Mouse (Mus musculus): ENCODE measurements around the gene Cldn15. TPM values are rescaled to one million over a fixed set of nuclear protein-coding genes. Genes with fewer than 3 reads are reported as not detected.

Gene Cldn15
- total RNA-seq (2021) (1 to 10 TPM; 7.3 to 8.7 TPM), polyA plus RNA-seq (2012; rRNA removed) (13.3 and 15.1 TPM in 2 replicates)
- long read RNA-seq, transcript Cldn15-201 (5 exons, 1,850 nt) = major isoform, 5 of 5 reads
- long read RNA-seq, partial matches to known transcripts = 0 of 5 reads
- long read RNA-seq, other reads (novel, unspliced or antisense) = 0 of 5 reads

GRCm38 (mm10) chr5:136966331-136966730 is at the start of gene Cldn15:
Cldn15 (plus strand) TSS chr5:136966616.
- Histone ChIP-seq H3K27me3 (ENCODE audit: control insufficient read depth, insufficient read depth, low read length) (no peaks in the 10 kb centered on the region), H3K4me3 (peak within 1 kb of the TSS; percentile 22; the same call in 1 of the 2 replicates), H3K27ac (peak within 1 kb of the TSS; percentile 88), H3K9ac (ENCODE audit: low read depth, low read length) (peak within 1 kb of the TSS; percentile 11), H3K4me1 (ENCODE audit: control insufficient read depth, insufficient read depth, low read length) (peaks cover 22% of the 10 kb centered on the region), H3K36me3 (ENCODE audit: control insufficient read depth, insufficient read depth, low read length) (peaks cover 5% of the 10 kb centered on the region; the same call in 1 of the 2 replicates), H3K79me2 (replicated peaks; ENCODE audit: control insufficient read depth, insufficient read depth, low read length) (no peaks in the 10 kb centered on the region)
- peak; percentile 59 to 62 for DNase-seq
- WGBS = 29% methylated on average over 5 of the region's 6 CpGs
- TF ChIP-seq POLR2A (IDR thresholded peaks at IDR 0.05; ENCODE audit: insufficient read depth, low read depth, low read length) = peak; percentile 73
- TF ChIP-seq CTCF (IDR thresholded peaks at IDR 0.05) = no peak
- peak; percentile 79 for TF ChIP-seq EP300 (IDR thresholded peaks at IDR 0.05; ENCODE audit: insufficient read depth, low read depth, low read length)
- intact Hi-C loops (cut with DNase I) = loop anchor here (10.0 kb wide), 1 partner anchor 378 kb away; no protein-coding TSS in a partner anchor

DNA sequence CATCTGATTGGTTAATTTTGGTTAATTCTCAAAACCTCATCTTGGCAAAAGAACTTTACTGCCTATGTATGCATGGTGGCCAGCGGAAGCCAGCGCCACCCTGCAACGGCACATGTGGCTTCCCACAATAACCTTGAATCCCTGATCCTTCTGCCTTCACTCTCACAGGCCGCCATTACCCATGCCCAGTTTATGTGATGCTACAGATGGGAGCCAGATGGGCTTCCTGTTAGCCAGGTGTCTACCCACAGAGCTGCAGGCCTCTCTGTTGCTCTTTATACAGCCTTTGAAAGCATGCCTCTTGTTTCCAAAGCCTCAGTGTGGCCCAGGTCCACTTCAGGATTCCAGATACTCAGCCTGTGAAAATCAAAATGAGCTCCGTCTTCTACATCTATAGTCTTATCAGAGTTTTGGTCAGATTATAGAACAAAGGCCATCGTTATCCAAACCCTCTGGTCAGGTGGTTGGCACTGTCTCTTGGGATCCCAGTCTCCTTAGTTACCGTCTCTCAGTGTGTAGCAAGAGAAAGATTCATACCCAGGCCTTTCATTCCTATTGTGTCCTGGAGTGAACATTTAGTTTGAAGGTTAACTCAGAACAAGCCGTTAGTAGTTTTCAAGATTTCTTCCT is 48.7 kb upstream of the Cldn15 start:
- H3K27ac ChIP-seq = no peak overlapping the region
- DNase-seq = no peak
- no peak for TF ChIP-seq EP300 (IDR thresholded peaks at IDR 0.05; ENCODE audit: insufficient read depth, low read depth, low read length)
- H3K4me3 ChIP-seq = no peak overlapping the region
- H3K4me1 ChIP-seq (ENCODE audit: control insufficient read depth, insufficient read depth, low read length) = no peaks in the 10 kb centered on the region
- WGBS = 96% methylated on average over 8 of the region's 8 CpGs
- H3K9ac ChIP-seq (ENCODE audit: low read depth, low read length) = no peak overlapping the region
- no peaks in the 10 kb centered on the region for H3K36me3 ChIP-seq (ENCODE audit: control insufficient read depth, insufficient read depth, low read length)
- no peaks in the 10 kb centered on the region for H3K27me3 ChIP-seq (ENCODE audit: control insufficient read depth, insufficient read depth, low read length)
- intact Hi-C loops (cut with DNase I) = no loop called here
- no peaks in the 10 kb centered on the region for H3K79me2 ChIP-seq (replicated peaks; ENCODE audit: control insufficient read depth, insufficient read depth, low read length)

DNA sequence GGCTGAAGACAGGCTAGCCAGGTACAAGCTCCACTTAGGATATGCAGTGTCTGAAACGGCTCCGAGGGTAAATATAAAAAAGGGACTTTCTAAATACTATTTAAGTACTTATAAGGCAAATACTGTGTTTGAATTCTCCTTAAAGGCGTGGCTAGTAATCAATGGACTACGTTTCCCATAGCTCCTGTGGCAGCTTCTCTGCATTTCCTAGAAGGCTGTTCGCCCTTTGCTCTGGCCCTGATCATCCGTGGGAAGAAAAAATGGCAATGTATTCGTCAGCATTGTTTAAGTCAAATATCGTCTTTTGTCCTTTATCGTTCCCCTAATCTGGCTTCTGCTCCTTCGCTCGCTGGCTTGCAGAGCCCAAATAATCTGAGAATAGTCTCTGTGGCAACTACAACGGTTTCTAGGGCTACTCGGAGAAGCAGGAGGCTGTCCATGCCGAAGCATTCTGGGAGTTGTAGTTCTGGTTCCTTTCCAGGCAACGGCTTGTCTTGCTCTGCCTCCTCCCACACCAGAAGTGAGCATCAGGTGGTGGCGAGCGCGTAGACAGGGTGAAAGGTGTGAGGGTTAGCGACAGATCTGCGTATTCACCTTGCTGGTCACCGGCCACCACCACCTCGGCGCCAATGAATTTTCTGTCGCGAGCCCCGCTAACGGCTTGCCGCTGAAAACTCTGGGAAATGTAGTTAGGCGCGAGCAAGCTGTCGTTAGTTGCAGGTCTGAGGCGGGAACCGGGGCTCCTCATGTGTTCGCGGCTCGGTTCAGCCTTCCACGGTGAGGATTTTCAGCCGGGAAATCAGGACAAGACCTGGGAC is 47.6 kb upstream of the Cldn15 start:
- WGBS = 2% methylated on average over 38 of the region's 38 CpGs
- Histone ChIP-seq H3K36me3 (ENCODE audit: control insufficient read depth, insufficient read depth, low read length) (no peaks in the 10 kb centered on the region), H3K27me3 (ENCODE audit: control insufficient read depth, insufficient read depth, low read length) (no peaks in the 10 kb centered on the region), H3K27ac (peak overlapping the region; percentile 68), H3K79me2 (replicated peaks; ENCODE audit: control insufficient read depth, insufficient read depth, low read length) (no peaks in the 10 kb centered on the region), H3K4me3 (peak overlapping the region; percentile 71), H3K9ac (ENCODE audit: low read depth, low read length) (peak overlapping the region; percentile 78), H3K4me1 (ENCODE audit: control insufficient read depth, insufficient read depth, low read length) (no peaks in the 10 kb centered on the region)
- peak; percentile 81 to 87 for DNase-seq
- TF ChIP-seq POLR2A (IDR thresholded peaks at IDR 0.05; ENCODE audit: insufficient read depth, low read depth, low read length) (0 out of 2 replicates have a peak, but pooled peaks have one; percentile 10), EP300 (IDR thresholded peaks at IDR 0.05; ENCODE audit: insufficient read depth, low read depth, low read length) (peak; percentile 59; the same call in 1 of the 2 replicates), CTCF (IDR thresholded peaks at IDR 0.05) (no peak)
- intact Hi-C loops (cut with DNase I) = no loop called here

DNA sequence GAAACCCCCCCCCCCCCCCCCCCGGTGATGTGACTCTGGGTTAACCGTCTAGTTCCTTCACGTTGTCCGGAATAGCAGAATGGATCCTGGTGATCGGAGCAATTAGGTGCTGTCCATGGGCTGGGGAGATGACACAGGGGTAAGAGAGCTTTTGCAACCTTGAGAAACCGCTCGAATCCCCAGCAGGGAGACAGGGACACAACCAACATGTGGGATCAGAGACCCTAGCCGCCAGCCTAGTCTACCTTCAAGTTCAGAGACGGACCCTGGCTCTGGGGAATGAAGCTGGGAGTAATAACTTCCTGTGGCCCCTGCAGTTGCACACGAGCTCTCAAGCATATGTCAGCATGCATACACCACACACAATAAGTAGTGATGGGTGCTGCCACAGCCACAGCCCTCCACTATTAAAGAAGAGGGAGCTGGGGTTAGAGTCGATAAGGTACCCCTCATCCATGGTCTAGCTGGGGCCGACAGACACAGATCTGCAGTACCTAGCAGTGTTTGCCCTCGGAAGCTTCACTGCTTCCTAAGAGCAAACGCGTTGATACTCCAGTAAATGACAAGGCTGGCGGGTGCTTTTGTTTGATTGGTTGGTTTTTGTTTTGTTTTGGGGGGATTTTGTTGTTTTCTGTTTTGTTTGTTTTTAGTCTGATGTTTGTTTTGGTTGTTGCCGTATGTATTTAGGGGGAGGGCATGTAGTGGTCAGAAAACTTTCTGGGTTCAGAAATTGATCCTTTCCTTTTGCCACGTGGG is 46.7 kb upstream of the Cldn15 start:
- no peak for TF ChIP-seq CTCF (IDR thresholded peaks at IDR 0.05)
- no peak for TF ChIP-seq EP300 (IDR thresholded peaks at IDR 0.05; ENCODE audit: insufficient read depth, low read depth, low read length)
- TF ChIP-seq POLR2A (IDR thresholded peaks at IDR 0.05; ENCODE audit: insufficient read depth, low read depth, low read length) = no peak
- Histone ChIP-seq H3K27me3 (ENCODE audit: control insufficient read depth, insufficient read depth, low read length) (no peaks in the 10 kb centered on the region), H3K9ac (ENCODE audit: low read depth, low read length) (no peak overlapping the region), H3K27ac (no peak overlapping the region; the same call in 1 of the 2 replicates), H3K4me3 (peak overlapping the region; percentile 71), H3K4me1 (ENCODE audit: control insufficient read depth, insufficient read depth, low read length) (no peaks in the 10 kb centered on the region), H3K79me2 (replicated peaks; ENCODE audit: control insufficient read depth, insufficient read depth, low read length) (no peaks in the 10 kb centered on the region), H3K36me3 (ENCODE audit: control insufficient read depth, insufficient read depth, low read length) (no peaks in the 10 kb centered on the region)
- 21% methylated on average over 18 of the region's 18 CpGs for WGBS
- DNase-seq = peak in 1 of 2 experiments; percentile 33
- intact Hi-C loops (cut with DNase I) = loop anchor here (10.0 kb wide), 1 partner anchor 185 kb away; no protein-coding TSS in a partner anchor

DNA sequence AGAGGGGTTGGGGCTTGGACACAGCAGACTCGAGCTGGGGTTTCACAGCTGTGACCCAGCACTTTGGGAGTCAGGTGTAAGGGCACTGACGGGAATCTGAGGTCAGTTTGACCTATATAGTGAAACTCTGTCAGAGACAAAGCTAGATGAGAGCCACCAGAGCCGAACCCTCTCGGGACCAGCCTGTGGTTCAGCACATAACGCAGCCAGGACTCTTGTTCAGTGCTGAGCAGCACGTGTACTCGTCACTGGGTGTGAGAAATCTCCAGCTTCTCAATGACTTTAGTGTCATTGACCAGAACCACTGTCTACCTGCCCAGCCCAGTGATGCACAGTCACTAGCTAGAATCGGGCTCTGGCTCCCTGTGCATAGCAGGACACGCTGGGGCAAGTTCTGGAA is 43.6 kb upstream of the Cldn15 start:
- no peak for DNase-seq
- no peak overlapping the region for H3K9ac ChIP-seq (ENCODE audit: low read depth, low read length)
- intact Hi-C loops (cut with DNase I) = loop anchor here (10.0 kb wide), 1 partner anchor 182 kb away; no protein-coding TSS in a partner anchor
- H3K36me3 ChIP-seq (ENCODE audit: control insufficient read depth, insufficient read depth, low read length) = no peaks in the 10 kb centered on the region
- WGBS = 78% methylated on average over 9 of the region's 9 CpGs
- H3K4me1 ChIP-seq (ENCODE audit: control insufficient read depth, insufficient read depth, low read length) = no peaks in the 10 kb centered on the region
- TF ChIP-seq CTCF (IDR thresholded peaks at IDR 0.05) (no peak), POLR2A (IDR thresholded peaks at IDR 0.05; ENCODE audit: insufficient read depth, low read depth, low read length) (no peak), EP300 (IDR thresholded peaks at IDR 0.05; ENCODE audit: insufficient read depth, low read depth, low read length) (no peak)
- no peaks in the 10 kb centered on the region for H3K27me3 ChIP-seq (ENCODE audit: control insufficient read depth, insufficient read depth, low read length)
- no peak overlapping the region for H3K27ac ChIP-seq
- no peaks in the 10 kb centered on the region for H3K79me2 ChIP-seq (replicated peaks; ENCODE audit: control insufficient read depth, insufficient read depth, low read length)
- no peak overlapping the region for H3K4me3 ChIP-seq

Measured in heart, adult 2 months (tissue).